Mouse (Mus musculus) kidney, adult 2 months (tissue): Measurements from ENCODE around the gene Rnf157.

Experiments
- CTCF ChIP-seq: fragments of 200-500 bp; conservative IDR thresholded peaks from 2 replicates; pipeline ENCODE4 v1.5.1; 2011; ENCODE audit warnings: low read depth, mild to moderate bottlenecking, control low read depth, low read length, moderate library complexity, mixed read lengths; ENCODE audit not compliant: insufficient read depth, insufficient read length
- POLR2A ChIP-seq: fragments of 200-500 bp; IDR thresholded peaks from one replicate; pipeline ENCODE4 v1.6.1; 2011; ENCODE audit warnings: low read depth, low read length, control low read depth

- TF ChIP-seq POLR2A = no peak
- peak; percentile 79 for TF ChIP-seq CTCF
Observed at GRCm38 (mm10) chr11:116294319-116294718, 118.5 kb downstream of the Rnf157 start.
